Mouse (Mus musculus): Measurements from ENCODE around the gene Kcnc1.

Gene Kcnc1

DNA sequence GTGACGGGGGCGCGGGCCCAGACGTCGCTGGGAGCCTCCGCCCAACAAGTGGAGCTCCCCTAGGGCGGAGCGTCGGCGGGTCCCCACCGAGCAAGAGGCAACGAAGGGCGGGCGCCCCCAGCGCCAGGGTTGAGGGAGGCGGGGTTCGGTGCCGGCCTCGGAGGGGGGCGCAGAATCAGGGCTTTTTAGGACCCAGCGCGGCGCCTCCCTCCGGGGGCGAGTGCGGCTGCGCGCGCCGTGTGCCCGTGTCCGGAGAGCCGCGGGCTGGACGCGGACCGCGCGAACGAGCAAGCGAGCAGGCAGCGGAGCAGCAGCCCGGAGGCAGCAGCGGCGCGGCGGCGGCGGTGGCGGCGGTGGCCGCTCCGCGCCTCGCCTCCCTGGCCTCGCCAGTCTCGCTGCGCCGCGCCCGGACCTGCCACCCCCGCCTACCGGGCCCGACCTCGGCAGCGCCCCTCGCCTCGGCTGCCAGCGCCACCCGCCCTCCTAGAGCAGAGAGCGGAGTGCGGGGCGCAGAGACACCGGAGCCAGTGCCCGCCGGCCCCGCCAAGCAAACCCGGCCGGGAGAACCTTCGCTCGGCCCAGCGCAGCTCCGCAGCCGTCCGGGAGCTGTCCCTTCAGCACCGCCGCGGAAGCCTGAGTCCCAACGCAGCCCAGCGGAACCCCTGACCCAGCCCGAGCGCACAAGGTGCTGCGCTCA, at the start of gene Kcnc1:
TSS of gene Kcnc1 (plus strand) at position 267 of the 697 bp plus-strand sequence.
- DNase-seq: peak; percentile 89

DNA sequence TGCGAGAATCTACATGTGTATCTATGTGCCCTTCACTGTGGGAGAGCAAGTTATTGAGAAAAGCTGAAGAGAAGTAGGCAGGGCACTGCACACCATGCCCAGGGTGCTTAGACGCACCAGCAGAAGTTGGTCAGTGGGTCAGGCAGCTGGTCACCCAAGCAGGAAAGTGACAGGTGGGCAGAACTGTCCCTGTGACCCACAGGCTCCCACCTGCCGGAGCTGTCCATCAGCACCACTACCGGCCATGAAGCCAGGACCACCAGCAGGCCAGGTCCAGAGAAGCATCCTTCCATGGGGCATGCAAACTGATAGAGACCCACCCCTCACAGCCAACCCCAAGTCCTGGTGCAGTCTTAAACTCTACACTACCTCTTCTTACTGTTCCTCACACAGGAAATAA, 48.6 kb upstream of the Kcnc1 start:
- peak; percentile 34 for DNase-seq

- peak; percentile 40 for DNase-seq
Observed at GRCm38 (mm10) chr7:46348813-46349212, 47.5 kb upstream of the Kcnc1 start.

GRCm38 (mm10) chr7:46350119-46350702, 46.1 kb upstream of the Kcnc1 start:
- DNase-seq: no peak

GRCm38 (mm10) chr7:46352748-46353147, 43.5 kb upstream of the Kcnc1 start:
- no peak for DNase-seq

DNA sequence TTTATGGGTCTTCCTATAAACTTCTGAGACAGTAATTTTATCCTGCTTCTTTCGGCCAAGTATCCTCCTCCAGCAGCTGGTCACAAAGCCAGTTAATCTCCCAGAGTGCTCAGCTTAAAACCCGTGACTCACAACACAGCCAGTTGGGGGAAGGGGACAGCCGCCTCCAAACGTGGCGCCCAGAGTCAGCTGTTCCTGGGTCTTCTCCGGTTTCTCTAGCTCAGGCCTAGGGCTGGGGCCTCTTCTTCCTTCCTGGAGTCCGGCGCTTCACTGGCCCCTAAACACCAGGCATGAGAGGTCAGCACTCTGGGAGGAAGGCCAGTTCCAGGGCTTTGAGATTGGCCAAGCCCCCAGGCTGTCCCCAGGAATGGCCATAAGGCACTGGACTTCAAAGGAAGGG, 43.1 kb upstream of the Kcnc1 start:
- DNase-seq: peak; percentile 10

GRCm38 (mm10) chr7:46353875-46354274, 42.4 kb upstream of the Kcnc1 start:
- DNase-seq: no peak

GRCm38 (mm10) chr7:46361776-46362175, 34.5 kb upstream of the Kcnc1 start:
- no peak for DNase-seq

GRCm38 (mm10) chr7:46364154-46364553, 32.1 kb upstream of the Kcnc1 start:
- no peak for DNase-seq

DNA sequence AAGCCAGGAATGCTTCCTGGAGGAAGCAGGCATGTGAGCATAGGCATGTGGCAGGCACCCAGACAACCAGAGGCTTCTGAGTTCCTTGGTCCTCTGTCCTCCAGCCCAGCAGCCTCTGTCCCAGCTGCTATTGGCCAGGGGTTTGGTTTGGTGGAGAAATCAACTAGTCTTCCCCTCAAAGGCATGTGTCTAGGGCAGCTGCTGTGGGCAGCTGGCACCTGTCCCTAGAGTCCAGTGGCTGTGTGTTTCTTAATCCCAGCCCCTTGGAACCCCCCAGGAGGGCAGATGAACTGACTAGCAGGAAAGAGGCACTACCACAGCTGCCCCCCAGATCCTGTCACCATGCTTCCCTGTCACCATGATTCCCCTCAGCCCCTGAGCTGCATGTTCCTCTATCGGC, 30.5 kb upstream of the Kcnc1 start:
- DNase-seq: no peak

DNA sequence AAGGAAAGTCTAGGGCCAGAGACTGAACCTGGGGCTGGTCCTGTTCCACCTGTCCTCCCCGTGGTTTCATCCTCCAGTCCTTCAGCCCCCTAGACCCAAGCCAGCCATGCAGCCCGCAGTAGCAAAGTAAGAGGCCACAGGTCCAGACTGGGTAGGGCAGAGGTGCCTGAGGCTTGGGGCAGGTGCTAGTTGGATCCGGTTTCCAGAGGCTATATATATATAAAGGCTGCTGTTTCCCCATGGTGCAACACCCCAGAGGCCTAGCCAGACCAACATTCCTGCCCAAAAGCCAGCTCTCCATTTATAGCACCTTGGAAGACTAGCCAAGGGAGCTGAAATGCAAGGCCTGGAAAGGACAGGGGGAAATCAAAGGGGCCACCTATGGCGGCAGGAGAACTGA, 25.2 kb upstream of the Kcnc1 start:
- no peak for DNase-seq

GRCm38 (mm10) chr7:46376172-46377007, 19.9 kb upstream of the Kcnc1 start, which contains the start of gene Myod1:
Gene Myod1, plus strand, starts transcription at chr7:46376474.
- DNase-seq: peak; percentile 30

GRCm38 (mm10) chr7:46377008-46377346, 19.3 kb upstream of the Kcnc1 start:
- DNase-seq: peak; percentile 76

DNA sequence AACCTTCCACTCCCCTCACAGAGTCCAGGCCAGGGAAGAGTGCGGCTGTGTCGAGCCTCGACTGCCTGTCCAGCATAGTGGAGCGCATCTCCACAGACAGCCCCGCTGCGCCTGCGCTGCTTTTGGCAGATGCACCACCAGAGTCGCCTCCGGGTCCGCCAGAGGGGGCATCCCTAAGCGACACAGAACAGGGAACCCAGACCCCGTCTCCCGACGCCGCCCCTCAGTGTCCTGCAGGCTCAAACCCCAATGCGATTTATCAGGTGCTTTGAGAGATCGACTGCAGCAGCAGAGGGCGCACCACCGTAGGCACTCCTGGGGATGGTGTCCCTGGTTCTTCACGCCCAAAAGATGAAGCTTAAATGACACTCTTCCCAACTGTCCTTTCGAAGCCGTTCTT, 18.2 kb upstream of the Kcnc1 start:
- peak; percentile 43 for DNase-seq

DNA sequence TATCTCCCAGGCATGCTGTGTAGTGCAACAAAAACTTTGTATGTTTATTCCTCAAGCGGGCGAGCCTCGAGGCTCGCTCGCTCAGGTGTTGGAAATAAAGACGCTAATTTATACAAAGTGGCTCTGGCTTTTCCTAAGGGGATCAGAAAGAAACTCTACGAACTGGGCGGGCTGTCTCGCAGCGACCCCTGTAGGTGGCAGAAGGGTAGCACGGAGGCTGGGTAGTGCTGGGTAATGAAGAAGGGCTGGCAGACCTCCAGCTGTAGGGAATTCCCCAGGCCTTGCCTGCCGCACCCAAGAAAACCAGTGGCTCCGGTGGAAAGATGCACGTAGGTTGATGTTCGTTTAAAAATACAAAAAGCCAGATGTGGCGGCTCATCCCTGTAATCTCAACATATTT, 17.3 kb upstream of the Kcnc1 start:
- peak; percentile 58 for DNase-seq

GRCm38 (mm10) chr7:46380625-46381024, 15.7 kb upstream of the Kcnc1 start:
- DNase-seq: no peak

GRCm38 (mm10) chr7:46387430-46387829, 8.9 kb upstream of the Kcnc1 start:
- DNase-seq: no peak

DNA sequence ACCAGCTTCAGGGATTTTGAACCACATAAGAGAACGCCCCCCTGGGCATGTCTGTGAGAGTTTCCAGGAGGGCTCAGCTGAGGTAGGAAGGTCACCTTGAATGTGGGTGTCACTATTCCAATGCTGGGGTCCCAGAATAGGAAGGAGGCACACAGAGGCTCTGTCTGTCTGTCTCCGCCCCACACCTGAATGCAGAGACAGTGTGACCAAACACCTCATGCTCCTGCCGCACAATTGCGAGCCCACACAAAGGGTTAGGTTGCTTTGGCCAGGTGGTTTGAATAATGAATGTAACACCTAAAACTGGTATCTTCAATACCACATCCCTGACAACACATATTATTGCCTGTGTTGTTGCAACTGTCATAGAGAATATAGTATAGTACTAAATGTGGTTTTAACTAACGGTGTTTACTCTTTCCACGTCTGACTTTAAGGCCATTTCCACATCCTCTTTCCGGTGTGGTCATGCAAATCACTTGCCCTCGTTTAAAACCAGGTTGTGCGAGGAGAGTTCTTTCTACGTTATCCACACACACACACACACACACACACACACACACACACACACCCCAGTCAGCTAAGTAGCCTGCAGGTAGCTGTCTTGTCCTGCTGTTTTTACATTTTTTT, 6.7 kb upstream of the Kcnc1 start:
- no peak for DNase-seq

GRCm38 (mm10) chr7:46390226-46390625, 6.1 kb upstream of the Kcnc1 start:
- DNase-seq: no peak

DNA sequence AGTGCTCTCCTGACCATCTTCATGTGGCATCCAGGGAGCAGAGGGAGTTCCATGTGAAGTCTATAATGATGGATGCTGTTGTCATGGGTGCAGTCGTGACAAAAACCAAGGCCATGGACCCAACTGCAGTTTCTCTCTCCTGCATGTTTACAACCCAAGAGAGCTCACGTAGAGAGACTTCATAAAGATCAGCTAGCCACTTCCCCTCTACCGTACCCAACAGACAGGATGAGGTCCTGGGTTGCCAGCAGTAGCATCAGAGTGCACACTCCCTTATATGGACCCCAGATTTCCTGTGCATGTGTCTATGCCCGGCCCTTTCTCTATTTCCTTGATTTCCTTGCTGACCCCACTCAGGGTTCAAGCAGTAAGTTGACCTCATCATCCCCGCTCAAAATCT, 4.6 kb upstream of the Kcnc1 start:
- no peak for DNase-seq

- DNase-seq: peak; percentile 79
Observed at GRCm38 (mm10) chr7:46393116-46393515, 3.2 kb upstream of the Kcnc1 start.

DNA sequence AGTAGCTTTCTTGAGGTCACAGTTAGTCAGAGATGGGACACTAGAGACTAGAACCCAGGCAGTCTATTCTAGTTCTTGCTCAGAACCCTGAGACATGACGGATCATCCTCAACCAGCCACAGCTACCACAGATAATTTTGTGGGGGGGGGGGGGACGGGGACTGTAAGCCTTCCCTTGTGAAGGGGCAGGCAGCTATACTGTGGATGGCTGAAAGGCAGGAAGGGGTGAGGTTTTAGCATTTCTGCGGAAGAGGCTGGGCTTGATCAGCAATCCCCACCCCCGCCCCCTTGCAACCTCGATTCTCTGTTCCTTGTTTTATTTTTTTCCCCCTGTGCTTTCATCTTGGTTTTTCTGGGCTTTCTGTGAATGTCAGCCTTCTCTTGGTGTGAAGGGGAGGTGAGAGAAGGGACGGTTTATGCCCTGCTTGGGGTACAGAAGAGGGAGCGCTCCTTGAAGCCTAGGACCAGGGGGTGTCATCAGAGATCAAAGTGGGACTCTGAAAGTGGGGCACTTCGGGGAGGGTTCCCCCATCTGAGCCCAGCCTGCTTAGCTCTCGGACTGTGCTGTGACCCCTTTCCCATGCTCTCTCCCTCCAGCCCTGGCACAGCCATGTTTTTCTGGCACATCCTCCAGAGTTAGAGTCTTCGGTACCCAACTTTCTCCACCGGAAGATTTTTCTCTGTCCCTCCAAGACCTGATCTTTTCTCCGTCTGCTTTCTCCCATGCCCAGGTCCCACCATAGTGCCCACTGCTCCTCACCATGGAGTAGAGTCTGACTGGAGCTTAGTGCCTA, 2.4 kb upstream of the Kcnc1 start:
- no peak for DNase-seq

- DNase-seq: no peak
Observed at GRCm38 (mm10) chr7:46394933-46395332, 1.4 kb upstream of the Kcnc1 start.

Measured in embryo, embryonic 11 days (tissue).